Mouse (Mus musculus): Measurements from ENCODE around the gene Jade1. TPM values are rescaled to one million over a fixed set of nuclear protein-coding genes. Genes with fewer than 3 reads are reported as not detected.

Jade1 gene
- total RNA-seq, 2 experiments from 2014 or later = 45.8 to 48.6 TPM

DNA sequence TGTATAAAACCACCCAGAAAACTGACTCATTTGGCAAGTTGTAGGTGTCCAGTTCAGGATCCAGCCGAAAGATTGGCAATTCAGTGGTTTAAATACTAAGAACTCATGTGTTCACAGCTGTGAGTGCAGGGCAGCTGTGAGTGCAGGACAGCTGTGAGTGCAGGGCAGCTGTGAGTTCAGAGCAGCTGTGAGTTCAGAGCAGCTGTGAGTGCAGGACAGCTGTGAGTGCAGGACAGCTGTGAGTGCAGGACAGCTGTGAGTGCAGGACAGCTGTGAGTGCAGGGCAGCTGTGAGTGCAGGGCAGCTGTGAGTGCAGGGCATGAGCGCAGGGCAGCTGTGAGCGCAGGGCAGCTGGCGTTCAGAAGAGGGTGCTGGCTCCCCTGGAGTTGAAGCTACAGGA is 39.5 kb downstream of the Jade1 start:
- no peak for DNase-seq (ENCODE audit: low spot score in 2 of 2)

DNA sequence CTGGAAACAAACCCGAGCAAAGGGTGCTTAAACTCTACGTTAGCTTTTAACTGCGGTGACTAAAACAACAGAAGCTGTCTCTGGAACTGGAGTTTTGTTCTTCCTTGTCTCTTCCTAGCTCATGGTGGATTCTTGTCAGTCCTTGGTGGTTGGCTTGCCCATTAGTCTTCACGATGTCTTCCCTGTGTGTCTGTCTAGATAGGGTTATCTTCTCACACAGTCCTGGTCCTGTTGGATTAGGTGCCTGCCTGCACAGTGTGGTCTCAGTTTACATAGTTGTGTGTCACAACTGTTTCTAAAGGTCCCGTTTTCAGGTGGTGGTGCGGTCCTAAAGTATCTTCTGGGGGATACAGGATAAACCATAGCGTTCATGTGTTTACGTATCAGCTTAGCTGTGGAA is 41.5 kb downstream of the Jade1 start:
- DNase-seq (ENCODE audit: low spot score in 2 of 2) = no peak

DNA sequence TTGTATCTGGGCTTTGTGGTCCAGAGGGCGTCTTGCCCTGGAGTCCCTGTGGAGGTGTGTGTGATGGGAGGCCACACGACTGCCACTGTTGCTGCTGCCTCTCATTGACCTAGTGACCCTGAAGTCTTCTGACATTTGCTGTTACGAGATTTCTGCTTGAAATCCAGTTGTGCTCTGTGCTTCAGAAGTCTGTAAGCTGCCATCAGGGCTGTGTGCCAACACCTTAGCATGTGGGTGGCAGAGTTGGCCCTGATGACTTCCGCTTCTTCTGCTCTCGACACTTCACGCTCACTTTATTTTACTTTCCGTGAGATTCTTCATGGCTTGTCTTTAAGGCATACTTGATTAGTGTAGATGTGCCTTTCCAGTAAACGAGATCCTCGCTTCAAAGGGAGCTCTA is 42.9 kb downstream of the Jade1 start:
- DNase-seq (ENCODE audit: low spot score in 2 of 2) = peak in 1 of 2 experiments; percentile 33

DNA sequence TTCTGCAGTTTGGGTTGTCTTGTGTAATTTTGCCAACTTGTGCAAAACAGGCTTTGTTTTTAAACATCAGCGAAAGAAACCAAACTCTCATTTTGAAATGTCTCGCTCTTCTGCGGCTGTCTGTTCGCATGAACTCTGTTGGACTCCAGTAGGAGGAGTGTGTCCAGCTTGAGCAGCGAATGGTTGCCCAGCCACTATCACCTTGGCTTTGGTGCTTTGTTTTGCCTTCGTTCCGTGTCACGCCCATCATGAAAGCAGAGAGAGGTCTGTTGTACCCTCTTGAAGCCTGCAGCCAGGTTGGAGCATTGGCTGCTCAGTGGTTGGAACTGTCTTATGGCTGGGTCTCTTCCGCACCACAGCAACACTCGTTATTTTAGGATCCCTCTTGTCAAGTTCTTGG is 43.7 kb downstream of the Jade1 start:
- DNase-seq (ENCODE audit: low spot score in 2 of 2) = no peak

DNA sequence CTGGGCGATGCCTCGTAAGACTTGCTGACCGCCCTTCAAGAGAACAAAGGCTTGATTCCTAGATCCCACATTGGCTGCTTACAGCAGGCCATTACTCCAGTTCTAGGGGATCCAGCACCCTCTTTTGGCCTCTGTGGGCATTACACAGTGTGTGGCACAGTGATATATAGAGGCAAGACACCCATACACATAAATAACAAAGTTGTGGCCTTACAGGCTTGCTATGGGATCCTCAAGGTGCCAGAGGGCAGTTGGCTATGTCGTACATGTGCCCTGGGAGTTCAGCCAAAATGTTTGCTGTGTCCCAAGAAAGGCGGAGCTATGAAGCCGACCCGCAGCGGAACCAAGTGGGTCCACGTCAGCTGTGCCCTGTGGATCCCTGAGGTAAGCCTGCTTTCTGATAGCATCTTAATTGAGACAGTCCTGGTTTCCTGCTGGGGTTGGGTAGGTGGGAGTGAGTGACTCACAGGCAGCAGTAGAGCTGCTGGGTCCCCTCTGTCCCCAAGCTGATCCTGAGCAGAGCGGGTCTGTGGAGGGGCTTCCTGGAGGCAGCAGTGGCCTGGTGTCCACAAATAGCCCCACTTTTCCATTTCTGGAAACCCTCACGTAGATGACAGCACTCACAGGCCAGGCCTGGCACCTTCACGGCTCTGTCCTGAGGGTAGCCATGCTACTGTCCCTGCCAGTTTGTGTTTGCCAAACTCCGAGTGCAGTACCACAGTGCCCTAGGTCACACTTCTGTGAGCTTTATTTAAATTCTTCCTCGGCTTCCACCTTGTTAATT is 44.5 kb downstream of the Jade1 start:
- DNase-seq (ENCODE audit: low spot score in 2 of 2) = peak in 1 of 2 experiments; percentile 56

DNA sequence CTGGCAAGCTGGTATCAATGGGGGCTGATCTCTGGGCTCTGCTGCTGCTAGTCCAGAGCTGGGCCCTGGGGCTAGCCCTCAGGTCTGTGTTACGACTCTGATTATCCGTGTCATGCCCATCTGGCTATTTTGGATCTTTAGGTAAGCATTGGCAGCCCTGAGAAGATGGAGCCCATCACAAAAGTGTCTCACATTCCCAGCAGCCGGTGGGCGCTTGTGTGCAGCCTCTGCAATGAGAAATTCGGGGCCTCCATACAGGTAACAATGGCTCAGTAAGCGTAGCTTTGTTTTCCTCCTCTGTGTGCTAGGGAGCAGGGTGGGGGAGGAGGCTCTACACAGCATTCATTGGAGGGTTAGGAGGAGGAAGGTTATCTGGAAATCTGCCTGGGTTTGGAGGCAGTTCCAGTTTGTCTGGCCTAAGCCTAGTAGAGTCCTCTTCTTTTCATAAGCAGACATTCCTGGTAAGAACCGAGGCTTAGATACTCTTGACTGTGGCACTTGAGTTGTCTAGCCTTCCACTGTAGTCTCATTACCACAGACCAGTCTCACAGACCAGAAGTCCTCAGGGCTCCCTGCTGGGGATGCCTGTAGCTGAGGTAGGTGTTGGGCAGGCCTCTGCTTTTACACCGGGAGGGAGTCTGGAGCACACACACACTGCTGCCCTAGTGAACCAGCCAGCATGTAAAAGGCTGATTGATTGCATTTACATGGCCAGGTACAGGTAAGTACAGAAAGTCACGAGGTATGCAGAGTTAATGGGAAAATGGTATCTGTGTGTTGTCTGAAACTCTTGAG is 45.9 kb downstream of the Jade1 start:
- DNase-seq (ENCODE audit: low spot score in 2 of 2) = no peak

DNA sequence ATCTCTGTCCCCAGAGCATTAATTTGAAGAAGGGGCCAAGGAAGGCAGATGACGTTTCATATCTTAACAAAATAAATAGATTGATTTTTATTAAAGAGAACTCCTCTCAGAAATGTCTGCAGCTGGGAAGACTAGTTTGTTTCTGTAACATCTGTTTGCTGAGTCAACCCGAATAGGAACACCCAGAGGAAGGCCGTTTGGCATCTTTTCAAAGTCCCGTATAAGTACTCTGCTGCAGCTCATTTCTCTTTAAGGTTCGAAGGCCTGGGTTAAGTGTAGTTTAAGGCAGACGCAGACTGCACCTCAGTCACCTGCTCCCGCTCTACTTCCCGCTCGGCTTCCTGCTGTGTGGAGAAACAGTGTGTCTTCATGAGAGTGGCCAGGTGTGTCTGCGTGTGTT is 47.4 kb downstream of the Jade1 start:
- DNase-seq (ENCODE audit: low spot score in 2 of 2) = no peak

DNA sequence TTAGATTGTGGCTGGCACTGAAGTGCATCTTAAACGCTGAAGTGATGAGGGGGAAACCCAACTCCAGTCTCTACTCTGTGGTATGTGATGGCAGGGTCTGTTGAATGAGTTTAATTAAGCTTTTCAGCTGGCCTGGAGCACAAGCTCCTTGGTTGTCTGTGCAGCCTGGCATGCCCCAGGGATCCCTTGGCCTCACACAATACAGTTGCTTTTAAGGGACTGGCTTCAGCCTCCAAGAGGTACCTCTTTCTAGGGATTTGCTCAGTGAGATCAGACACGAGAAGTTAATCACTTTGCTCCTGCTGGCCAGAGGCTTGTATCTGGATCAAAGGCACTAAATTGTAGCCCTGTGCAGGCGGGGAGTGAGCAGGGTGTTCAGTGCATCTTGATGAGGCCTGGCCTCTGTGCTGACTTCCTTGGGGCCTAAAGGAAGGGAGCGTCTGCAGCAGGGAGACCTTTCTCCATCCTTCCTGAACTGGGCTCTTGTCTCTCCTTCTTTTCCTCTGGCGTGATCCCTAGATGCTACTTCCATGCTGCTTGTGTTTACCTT is 48.0 kb downstream of the Jade1 start:
- DNase-seq (ENCODE audit: low spot score in 2 of 2) = no peak

DNA sequence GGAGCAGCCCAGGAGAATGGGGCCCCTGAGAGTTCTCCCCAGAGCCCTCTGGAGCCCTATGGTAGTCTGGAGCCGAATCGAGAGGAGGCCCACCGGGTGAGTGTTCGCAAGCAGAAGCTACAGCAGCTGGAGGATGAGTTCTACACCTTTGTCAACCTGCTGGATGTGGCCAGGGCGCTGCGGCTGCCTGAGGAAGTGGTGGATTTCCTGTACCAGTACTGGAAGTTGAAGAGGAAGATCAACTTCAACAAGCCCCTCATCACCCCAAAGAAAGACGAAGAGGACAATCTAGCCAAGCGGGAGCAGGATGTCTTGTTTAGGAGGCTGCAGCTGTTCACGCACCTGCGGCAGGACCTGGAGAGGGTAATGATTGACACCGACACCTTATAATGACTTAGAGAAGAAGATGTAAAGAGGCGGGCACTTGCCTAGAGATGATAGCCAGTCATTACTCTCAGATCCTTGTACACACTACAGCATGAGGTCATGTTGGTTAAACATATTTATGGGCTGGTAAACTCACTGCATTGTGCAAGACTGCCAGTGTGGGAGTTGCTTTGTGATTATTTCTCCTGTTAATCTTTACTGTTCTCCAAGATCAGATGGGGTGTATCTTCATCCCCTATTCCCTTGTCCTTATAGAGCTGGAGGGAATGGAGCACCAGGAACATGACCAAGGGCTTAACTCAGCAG is 49.2 kb downstream of the Jade1 start:
- no peak for DNase-seq (ENCODE audit: low spot score in 2 of 2)

DNA sequence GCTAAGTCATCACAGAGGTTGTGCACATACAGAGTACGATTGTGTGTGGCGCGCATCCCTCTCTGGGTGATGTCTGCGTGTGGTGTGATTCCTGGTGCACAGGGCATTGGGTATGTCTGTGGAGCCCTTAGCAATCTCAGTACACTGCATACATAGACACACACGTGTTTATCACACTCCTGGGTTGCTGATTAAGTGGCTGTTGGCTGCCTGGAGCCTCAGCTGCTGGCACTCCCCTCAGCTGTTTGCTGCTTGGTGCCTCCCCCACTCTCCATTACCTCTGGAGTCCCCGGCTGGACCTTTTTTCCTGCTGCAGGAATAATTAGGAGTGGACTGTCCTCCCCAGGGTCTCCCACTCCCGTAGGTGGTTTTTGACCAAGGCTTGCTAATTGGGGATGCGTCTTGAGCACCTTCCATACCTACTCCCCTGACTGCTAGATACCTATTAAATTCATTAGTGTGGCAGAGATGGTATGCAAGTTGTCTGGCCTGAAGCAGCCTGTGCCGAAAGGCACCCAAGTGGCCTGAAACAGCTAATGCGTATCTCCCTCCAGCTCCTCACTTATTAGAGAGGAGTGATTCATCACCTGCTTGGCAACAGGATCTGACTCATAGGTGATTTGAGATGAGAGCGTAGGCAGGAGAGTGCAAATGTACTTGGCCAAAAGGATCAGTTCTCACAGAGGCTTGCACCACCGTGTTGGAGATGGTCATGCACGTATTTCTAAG is 50.2 kb downstream of the Jade1 start:
- DNase-seq (ENCODE audit: low spot score in 2 of 2) = no peak

DNA sequence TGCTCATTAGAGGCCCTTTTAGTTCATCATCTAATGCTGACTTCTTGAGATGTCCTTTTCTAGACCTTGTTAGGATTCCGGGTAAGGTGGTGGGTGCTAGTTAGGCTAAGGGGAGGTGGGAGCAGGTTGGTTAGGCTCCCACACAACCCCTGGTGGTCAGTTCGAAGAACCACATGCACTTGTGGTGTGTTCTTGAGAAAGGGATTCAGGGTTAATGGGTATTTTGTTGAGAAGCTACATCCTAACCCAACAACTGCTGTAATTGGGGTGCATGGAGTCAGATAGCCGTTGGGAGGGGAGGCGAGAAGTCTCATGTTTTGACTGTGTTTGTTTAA is 50.8 kb downstream of the Jade1 start:
- DNase-seq (ENCODE audit: low spot score in 2 of 2) = no peak

DNA sequence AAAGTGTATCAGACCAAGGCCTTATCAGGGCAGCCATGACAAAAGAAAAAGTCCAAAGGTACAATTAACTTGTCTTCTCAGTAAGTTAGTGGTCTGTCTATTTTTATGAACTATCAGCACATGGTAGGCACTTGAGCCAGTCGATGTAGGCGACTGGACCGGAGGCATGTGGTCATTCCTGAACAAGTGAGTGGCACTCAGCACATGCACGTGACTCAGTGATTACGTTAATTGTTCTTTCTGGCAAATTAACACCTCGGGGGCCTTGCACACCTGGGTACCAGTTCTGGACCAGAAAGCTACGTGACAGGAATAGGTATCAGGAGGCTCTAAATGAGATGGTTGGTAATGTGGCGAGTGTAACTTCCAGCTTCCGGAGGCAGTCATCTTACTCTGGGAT is 51.5 kb downstream of the Jade1 start:
- no peak for DNase-seq (ENCODE audit: low spot score in 2 of 2)

DNA sequence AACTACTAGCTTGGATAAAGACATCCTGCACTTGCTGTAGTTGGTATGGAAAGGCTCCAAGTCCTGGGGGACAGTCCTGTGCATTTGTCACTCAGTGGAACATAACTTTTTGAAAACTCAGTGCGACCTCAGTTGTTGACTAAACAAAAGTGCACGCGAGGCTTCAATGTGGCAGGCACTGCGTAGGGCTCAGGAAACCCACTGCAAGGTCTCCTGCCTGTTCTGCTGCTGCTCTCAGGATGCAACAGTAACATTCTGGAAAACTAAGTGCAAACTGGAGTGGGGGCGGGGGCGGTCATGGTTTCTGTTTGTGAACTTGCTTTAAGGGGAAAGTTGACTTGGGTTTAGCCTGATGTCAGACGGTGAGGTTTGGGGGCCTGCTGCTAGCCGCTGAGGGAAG is 51.9 kb downstream of the Jade1 start:
- no peak for DNase-seq (ENCODE audit: low spot score in 2 of 2)

DNA sequence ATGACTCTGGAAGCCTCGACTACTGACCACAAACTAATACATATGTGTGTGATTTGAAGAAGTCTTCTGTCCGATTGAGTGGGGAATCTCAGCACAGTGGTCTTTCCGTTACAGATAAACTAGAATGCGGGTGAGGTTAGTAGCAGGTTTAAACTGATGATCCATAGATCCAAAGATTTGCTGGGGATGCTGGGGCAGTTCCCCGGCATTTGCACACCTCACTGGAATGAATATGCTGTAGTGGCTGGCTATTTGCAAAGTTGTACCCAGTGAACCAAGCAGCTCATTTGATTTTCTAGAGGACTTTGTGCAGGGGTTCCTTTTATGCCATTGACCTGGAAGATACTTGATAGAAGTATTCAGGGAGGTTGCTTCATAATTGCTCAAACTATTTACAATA is 53.5 kb downstream of the Jade1 start:
- no peak for DNase-seq (ENCODE audit: low spot score in 2 of 2)

DNA sequence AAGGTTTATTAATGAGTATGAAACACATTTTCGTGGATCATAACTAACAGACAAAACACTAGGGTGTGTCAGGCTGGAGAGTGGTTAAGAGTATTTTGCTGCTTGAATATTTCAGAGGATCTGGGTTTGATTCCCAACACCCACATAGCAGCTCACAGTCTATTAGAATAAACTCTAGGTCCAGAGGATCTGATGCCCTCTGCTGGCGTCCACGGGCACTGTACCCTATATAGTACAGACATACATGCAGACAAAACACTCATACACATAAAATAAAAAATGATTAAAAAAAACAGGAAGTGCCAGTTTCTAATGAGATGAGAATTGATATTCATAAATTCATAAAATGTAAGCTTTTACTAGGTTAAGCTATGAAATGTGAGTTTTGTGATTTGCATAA is 56.7 kb downstream of the Jade1 start:
- no peak for DNase-seq (ENCODE audit: low spot score in 2 of 2)

DNA sequence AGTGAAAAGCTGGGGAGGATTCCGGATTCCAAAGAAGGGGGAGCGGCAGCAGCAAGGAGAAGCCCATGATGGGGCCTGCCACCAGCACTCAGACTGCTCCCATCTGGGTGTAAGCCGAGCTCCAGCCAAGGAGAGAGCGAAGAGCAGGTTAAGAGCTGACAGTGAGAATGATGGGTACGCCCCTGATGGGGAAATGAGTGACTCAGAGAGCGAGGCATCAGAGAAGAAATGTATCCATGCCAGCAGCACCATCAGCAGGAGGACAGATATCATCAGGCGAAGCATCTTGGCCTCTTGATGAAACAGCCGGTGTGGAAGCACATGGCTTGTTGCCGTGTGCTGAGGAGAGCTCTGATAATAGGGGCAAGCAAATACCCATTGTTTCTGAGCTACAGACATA is 58.2 kb downstream of the Jade1 start:
- no peak for DNase-seq (ENCODE audit: low spot score in 2 of 2)

DNA sequence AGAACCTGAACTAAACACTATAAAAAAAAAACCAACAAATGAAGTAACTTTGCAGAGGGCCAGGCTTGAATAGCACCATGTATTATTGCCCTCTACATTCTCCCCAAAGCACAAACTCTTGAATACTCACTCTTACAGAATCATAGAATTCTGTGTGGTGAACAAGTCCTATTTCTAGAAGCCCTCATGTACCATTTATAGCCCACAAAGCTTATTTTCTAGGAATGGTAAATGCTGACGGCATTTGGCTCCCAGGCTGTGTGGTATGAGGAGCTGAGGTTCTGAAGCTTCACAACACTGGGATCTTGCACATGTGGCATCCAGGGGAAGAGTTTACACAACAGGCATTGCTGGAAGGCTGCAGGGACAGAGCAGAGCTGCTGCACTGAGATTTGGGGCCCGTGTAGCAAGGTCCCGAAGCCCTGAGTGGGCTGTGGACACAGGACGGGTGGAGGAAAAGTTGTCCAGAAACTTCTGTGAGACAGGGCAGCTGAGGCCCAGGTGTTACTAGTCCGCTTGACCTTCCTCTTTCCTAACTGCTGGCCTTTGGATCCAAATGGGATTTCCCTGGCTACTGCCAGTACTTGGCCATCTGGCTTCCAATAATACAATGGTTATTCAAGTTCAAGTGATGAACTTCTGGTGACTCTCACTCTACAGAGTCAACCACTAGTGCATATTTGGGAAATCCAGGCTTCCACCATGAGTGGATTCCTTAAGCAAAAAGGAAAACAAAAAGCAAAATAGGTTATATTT is 58.9 kb downstream of the Jade1 start:
- no peak for DNase-seq (ENCODE audit: low spot score in 2 of 2)

DNA sequence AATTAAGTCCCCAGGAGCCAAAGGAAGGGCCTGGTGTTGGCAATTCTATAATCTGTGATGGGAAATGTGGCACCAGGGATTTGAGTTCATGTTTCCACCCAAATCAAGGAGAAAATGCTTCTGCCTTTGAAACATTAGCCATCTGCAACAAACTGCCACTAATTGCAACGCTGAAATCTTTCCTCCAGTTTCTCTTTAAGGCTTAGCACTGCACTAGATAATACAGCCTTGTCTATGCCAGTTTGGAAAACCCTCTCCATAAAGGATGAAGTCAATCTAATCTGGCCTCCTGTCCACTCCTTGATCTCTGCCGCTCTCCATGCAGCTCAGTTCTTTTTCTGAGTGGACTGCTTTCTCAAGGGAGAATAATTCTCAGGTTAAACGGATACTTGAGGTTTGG is 62.5 kb downstream of the Jade1 start:
- DNase-seq (ENCODE audit: low spot score in 2 of 2) = no peak

DNA sequence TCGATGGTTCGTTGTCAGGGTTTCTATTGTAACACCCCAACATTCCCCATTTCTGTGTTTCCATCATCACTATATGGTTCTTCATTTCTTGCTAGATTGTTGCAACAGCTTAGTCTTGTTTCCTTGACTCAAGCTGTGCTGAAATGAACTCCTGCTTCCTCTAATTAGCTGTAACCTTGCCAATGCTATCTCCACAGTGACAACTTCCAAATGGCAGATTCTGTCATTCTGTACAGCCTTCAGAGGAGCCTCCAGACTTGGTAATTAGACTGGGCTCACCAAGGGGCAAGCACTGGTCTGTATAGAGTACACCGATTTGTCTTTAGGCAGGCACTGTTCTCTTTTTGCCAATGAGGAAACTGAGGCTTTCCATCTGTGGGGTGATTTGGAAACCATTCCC is 63.0 kb downstream of the Jade1 start:
- DNase-seq (ENCODE audit: low spot score in 2 of 2) = no peak

DNA sequence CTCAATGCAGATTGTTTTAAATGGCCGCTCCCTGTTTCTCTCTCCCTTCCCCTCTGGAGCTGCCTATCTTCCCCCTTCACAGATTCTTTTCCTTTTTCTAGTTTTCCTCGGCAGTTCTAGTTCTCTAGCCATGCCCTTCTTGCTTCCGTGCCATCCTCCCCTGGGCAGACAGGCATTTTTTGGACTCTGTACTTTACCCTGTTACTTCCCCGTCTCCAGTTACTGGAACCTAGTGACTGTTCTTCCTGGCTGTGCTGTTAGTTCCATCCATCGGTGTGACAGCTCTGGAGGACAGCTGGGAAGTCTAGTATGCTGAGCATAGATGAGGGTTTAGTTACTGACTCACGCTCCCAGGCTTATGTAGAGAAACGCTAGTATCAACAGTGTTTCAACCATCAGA is 65.4 kb downstream of the Jade1 start:
- DNase-seq (ENCODE audit: low spot score in 2 of 2) = no peak

DNA sequence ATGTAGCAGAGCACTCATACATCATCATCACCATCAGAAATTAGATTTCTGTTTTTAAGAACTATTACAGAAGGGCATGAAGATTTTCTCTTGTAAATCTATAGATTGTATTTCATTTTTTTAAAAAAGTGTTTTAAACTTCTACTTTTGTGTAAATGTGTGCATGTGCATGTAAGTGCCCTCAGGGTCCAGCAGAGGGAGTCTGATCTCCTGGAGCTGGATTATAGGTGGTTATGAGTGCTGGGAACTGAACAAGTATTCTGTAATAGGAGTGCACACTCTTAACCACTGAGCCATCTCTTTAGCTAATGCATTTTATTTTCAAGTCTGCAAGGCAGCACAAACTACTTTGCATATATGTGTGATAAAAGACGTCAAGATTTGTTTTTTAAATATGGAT is 100.1 kb downstream of the Jade1 start:
- no peak for DNase-seq (ENCODE audit: low spot score in 2 of 2)

All from left cerebral cortex, adult 18-20 months (tissue).